Mouse (Mus musculus): Measurements from ENCODE around the gene Fate1. TPM values are rescaled to one million over a fixed set of nuclear protein-coding genes. Genes with fewer than 3 reads are reported as not detected.

Fate1 gene
- polyA plus RNA-seq, 1 experiment from 2014 or later = not detected

Other genes starting within 250 kb of the Fate1 start
- 52.7 and 55.5 TPM in 2 replicates for gene Vma21, start 157.1 kb upstream of the Fate1 start, polyA plus RNA-seq (2015; fragmentation: Nextera tagmentation; extraction: Ambion mirVana)
- gene Gm1141, start 52.0 kb upstream of the Fate1 start, polyA plus RNA-seq (2015; fragmentation: Nextera tagmentation; extraction: Ambion mirVana) = 0.09 TPM in 1 of 2 replicates, not detected in the other
- gene Prrg3, start 10.4 kb upstream of the Fate1 start, polyA plus RNA-seq (2015; fragmentation: Nextera tagmentation; extraction: Ambion mirVana) = 13.8 and 14.8 TPM in 2 replicates
- 3.0 and 4.2 TPM in 2 replicates for gene Cnga2, start 18.9 kb downstream of the Fate1 start, polyA plus RNA-seq (2015; fragmentation: Nextera tagmentation; extraction: Ambion mirVana)
- gene Magea4, start 249.0 kb downstream of the Fate1 start, polyA plus RNA-seq (2015; fragmentation: Nextera tagmentation; extraction: Ambion mirVana) = not detected in 2 replicates

Measured in embryonic facial prominence, embryonic 15.5 days (tissue).